Mouse (Mus musculus) brown adipose tissue, adult 24 weeks (tissue): Measurements from ENCODE around the gene Pard6b. TPM values are rescaled to one million over a fixed set of nuclear protein-coding genes. Genes with fewer than 3 reads are reported as not detected.

Experiments
- H3K27ac ChIP-seq: fragments of 200-500 bp; replicated peaks from 2 replicates; pipeline ENCODE4 v1.5.1; 2012; ENCODE audit warnings: low read depth, mild to moderate bottlenecking, low read length
- H3K4me1 ChIP-seq: fragments of 200-500 bp; 2 replicates; pipeline ENCODE4 v1.6.1; 2012; ENCODE audit warnings: low read length, mixed read lengths; ENCODE audit not compliant: control insufficient read depth, insufficient read depth, insufficient read length
- H3K4me3 ChIP-seq: fragments of 200-500 bp; 2 replicates; pipeline ENCODE4 v1.5.1; 2012; ENCODE audit warnings: low read depth, mild to moderate bottlenecking, low read length, moderate library complexity; ENCODE audit not compliant: insufficient read depth
- polyA plus RNA-seq: library from polyadenylated mRNA; stranded (reverse); fragments of >200 nt; gene quantifications from 2 replicates; pipeline ENCODE4 v1.2.4, GENCODE M21; 2012; ENCODE audit not compliant: missing spikeins, insufficient read depth, insufficient read length

The Pard6b gene
- polyA plus RNA-seq, 1 experiment, result not detected

DNA sequence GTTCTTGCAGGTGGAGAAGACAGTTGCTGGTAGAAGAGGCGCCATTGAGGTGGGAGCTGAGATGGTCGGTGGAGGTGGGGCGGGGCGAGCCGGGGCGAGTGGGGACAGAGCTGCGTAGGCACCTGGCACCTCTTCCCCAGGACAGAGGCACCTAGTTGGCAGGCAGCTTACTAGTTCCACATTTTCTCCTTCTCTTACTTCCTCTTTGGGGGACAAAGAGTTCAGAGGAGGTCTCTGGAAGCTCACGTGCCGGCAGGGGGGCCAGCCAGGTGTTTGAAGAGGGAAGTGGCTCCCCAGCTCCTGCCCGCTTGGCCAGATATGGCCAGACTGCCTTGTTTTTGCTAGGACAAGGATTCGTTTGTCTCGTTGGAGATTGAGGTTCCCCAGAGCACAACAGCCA lies 38.3 kb downstream of the Pard6b start:
- H3K4me1 ChIP-seq, result no peaks in the 10 kb centered on the region
- no peak overlapping the region for H3K4me3 ChIP-seq
- H3K27ac ChIP-seq, result no peak overlapping the region

DNA sequence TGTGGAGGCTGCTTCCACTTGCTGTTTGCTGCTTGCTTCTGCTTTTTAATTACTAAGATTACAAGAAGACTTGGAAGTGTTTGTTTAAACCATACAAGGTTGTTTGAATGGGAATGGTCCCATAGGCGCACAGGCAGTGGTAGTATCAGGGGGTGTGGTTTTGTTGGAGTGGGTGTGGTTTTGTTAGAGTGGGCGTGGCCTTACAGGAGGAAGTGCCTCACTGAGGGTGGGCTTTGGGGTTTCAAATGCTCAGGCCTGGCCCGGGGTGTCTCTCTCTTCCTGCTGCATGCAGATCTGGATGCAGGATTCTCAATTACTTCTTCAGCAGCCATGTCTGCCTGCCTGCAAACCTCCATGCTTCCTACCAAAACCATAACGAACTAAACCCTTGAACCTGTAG lies 40.1 kb downstream of the Pard6b start:
- H3K27ac ChIP-seq, result no peak overlapping the region
- no peak overlapping the region for H3K4me3 ChIP-seq
- H3K4me1 ChIP-seq, result no peaks in the 10 kb centered on the region

DNA sequence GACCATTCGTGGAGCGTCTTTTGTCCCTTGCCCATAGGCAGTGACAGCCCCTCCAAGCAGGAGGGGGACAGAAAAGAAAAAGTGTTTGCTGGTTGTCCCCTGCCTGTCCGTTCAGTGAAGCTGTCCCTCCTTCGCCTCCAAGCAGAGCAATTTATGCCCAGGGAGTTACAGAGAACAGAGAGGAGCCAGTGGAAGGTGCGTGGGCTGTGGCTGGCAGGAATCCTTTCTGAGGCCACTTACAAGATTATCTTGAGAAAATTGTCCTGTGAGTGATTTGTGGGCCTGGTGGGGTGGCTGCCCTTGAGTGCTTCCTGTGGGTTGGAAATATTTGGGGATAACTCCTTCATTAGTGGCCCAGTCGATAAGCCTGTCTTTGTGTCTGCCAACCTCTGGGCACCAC lies 42.8 kb downstream of the Pard6b start:
- H3K4me1 ChIP-seq, result no peaks in the 10 kb centered on the region
- no peak overlapping the region for H3K4me3 ChIP-seq
- H3K27ac ChIP-seq, result no peak overlapping the region

DNA sequence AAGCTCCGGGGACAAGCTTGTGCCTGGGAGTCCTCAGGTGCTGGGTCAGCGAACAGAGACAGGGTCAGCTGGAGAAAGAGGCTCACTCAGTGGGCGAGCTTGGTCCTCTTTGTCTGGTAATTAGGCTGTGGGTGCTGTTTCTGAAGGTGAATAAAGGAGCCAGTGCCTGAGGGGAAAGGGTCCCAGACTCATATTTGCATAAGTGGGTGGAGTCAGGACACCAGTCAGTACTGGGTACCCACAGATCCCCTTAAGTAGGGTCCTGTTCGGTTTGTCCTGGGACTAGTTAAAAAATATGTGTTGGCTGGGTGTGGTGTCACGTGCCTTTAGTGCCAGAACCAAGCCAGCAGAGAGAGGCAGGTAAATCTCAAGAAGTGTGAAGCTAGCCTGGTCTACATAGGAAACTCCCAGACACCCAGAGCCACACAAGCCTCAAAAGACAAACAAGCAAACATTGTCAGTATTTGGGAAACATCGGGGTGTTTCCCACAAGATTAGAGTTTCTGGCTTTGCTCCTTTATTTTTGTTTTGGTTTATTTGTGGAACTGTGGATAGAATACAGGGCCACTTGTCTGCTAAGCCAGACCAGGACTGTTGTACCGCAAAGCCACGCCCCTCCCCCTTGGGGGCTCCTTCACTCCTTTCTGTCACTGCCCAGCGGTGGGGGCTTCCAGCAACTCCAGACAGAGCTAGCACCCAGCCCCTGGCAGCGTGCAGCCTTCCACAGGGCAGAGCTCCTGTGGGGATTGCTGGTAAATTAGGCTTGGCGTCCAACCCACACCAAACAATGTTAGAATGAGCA lies 44.7 kb downstream of the Pard6b start:
- H3K27ac ChIP-seq, result no peak overlapping the region
- no peak overlapping the region for H3K4me3 ChIP-seq
- H3K4me1 ChIP-seq, result 0 out of 2 replicates have a peak, but pooled peaks cover 3% of the 10 kb centered on the region

DNA sequence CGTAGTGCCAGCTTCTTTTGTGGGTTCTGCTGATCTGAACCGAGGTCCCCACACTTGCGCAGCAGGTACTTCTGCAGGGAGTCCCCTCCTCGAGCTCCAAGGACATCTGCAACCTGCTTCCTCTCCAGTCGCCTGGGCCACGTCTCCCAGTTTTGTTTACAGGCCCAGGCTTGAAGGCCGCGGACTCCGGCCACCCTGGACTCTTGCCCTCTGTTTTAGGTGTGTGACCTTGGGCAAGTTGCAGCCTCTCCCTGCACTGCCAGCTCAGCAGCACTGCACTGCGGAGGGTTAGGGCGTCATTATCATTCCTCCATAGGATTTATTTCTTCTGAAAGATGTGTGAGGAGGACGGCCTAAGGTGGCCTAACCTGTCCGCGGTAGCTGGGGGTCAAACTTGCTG lies 47.0 kb downstream of the Pard6b start:
- Histone ChIP-seq H3K4me3 (no peak overlapping the region), H3K4me1 (0 out of 2 replicates have a peak, but pooled peaks cover 3% of the 10 kb centered on the region), H3K27ac (no peak overlapping the region)

DNA sequence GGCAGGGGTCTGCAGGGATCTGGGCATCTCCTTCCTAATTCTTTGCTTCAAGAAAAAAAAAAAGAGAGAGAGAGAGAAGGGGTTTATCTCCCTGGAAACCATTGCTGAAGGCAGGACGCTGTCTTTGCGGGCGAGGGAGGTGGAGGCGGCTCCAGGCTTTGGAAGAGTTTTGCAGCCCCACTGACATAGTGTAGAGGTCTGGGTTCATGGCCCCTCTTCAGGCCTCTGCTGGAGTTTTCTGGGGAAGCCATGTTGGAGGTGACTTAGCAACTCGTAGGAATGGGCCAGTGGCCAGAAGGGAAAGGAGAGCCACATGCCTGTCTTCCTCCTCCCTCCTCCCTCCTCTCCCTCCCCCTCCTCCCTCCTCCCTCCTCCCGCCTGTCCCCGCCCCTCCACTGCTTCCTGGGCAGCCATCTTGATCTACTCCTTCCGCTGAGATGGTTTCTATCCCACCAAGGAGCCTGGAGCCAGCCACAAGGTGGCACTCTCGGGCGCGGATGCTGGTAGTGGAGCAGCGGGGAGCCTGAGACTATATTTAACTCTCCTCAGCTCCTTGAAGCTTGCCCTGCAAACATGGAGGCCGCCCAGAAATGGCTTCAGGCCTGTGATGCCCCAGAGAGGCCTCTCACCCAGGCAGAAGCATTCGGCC lies 47.5 kb downstream of the Pard6b start:
- H3K4me3 ChIP-seq, result no peak overlapping the region
- H3K4me1 ChIP-seq, result 0 out of 2 replicates have a peak, but pooled peaks cover 3% of the 10 kb centered on the region
- H3K27ac ChIP-seq, result no peak overlapping the region

DNA sequence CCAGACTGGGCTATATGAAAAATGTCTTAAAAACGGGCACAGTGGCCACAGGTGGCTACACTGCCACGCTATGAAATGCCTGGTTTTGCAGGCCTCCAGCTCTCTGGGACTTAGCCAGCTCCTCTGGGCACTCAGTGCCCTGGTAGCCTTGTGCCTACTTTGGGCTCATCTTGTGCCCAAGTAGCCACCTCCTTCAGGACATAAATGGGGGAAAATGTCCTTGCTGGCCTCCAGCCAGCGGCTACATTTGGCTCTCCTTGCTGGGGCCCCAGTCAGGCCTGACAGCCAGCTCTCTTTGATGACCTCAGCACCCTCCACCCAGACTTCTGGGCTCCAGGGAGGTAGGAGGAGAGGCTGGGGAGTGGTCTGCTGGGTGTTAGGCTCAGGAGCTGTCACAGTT lies 49.2 kb downstream of the Pard6b start:
- no peak overlapping the region for H3K4me3 ChIP-seq
- no peak overlapping the region for H3K27ac ChIP-seq
- 0 out of 2 replicates have a peak, but pooled peaks cover 3% of the 10 kb centered on the region for H3K4me1 ChIP-seq

DNA sequence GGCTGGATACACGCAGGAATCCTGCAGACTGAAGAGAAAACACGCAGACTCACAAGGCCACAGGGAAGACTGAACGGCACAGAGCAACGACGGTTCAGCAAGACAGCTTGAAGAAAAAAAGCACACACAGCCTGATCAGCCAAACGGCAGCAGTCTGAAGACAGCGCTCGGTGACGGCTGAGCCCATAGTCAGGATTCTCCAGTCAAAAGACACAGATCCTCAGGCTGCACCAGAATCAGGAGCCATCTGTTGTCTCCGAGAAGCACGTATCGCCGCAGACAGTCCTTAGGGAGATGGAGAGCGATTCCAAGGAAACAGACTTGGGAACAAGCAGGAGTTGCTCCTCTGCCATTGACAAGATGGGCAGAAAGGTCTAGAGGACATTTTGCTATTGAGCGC lies 56.4 kb downstream of the Pard6b start:
- H3K27ac ChIP-seq, result no peak overlapping the region
- no peak overlapping the region for H3K4me3 ChIP-seq
- H3K4me1 ChIP-seq, result no peaks in the 10 kb centered on the region

DNA sequence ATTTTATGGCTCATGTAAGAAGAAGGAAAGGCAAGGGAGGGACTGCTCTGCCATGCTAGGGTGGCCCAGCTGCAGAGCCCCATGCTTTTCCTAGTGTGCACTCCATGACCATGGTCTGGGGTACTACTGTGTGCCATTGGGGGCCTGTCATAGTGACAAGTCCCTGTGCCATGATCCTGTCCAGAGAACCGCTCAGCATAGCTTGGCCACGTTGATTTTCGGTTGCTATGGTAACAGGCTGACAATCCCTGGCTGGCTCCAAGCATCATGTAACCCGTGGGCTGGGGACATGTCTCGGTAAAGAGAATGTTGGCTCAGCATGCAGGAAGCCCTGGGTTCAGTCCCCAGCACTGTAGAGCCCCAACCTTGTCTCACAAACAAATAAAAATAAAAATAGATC lies 63.0 kb downstream of the Pard6b start:
- Histone ChIP-seq H3K4me3 (no peak overlapping the region), H3K27ac (no peak overlapping the region)

DNA sequence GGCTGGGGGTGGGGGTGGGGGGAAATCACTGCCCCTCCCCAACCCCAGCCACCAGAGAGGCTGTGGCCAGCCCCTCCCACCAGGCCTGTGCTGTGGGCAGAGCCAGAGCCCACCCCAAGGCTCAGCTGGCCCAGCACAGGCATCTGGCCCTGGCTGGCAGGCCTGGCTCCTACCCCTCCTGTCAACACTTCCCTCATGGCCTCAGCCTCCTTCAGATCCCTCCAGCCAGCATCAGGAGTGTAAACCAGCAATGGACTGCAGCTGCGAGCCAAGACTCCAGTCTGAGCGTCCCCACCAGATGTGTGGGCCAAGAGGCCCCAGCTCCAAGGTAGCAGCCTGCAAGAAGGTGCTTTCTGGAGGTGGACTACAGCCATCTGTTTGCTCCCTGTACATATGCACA lies 64.6 kb downstream of the Pard6b start:
- Histone ChIP-seq H3K4me1 (peaks cover 2% of the 10 kb centered on the region; the same call in 1 of the 2 replicates), H3K27ac (no peak overlapping the region), H3K4me3 (no peak overlapping the region)

More for the DNA sequence above, 63.0 kb downstream of the Pard6b start:
- H3K4me1 ChIP-seq, result peaks cover 2% of the 10 kb centered on the region; the same call in 1 of the 2 replicates

DNA sequence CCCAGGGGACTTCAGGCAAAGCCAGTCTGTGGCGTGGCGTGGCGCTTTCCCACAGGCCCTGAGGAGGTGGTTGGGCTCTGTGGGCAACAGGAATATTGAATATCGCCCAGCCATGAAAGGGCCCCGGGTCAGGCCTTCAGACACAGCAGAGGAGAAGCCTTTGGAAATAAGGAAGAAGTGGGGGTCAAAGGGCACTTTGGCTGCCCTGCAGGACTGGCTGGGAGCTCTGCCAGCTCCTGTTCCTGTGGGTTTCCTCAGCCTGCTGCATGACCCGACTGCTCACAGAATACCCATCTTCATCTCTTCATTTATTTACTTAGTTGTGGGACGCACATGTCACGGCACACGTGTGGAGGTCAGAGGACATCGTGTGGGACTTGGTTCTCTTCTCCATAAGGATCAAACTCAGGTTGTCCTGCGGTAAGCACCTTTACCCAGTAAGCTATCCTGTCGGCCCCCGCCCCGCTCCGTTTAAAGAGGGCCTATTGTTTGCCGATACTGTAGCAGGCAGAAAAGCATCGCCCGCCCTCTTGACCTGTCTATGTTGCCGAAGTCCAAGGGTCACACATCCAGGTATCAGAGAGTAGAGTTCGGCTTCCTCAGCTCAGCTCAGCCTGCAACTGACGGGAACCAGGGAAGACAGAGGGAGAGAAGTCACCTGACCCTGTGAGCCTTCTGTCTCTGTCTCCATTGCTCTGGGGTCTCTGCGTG lies 67.1 kb downstream of the Pard6b start:
- no peak overlapping the region for H3K4me3 ChIP-seq
- no peak overlapping the region for H3K27ac ChIP-seq
- peaks cover 2% of the 10 kb centered on the region; the same call in 1 of the 2 replicates for H3K4me1 ChIP-seq

DNA sequence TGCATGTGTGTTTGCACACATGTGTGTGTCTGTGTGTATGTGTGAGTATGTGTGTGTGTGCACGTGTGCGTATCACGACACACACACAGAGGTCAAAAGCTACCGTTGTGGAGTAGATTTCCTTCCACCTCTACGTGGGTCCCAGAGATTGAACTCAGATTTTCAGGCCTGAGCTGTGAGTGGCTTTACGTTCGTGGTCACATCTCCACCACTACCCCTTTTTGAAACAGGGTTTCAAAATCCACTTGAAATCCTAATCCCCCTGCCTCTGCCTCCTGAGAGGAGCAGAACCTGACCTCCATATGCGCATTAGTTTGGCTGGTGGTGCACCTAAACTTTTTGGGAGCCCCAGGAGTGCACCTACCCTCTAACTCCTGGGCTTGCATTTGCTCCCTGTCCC lies 68.4 kb downstream of the Pard6b start:
- peaks cover 2% of the 10 kb centered on the region; the same call in 1 of the 2 replicates for H3K4me1 ChIP-seq
- H3K4me3 ChIP-seq, result no peak overlapping the region
- no peak overlapping the region for H3K27ac ChIP-seq
